Mouse (Mus musculus): ENCODE measurements around the gene Azin2.
A peak's percentile ranks its signal among the peaks of the same experiment; 100 is the strongest.

The Azin2 gene

GRCm38 (mm10) chr4:128978634-128979033 is 16.4 kb upstream of the Azin2 start:
- no peak for DNase-seq (ENCODE audit: low read depth, low spot score)

- no peak for DNase-seq (ENCODE audit: low read depth, low spot score)
These were observed 15.0 kb upstream of the Azin2 start for GRCm38 (mm10) chr4:128977217-128977616.

- DNase-seq (ENCODE audit: low read depth, low spot score) = no peak
These were observed 14.3 kb upstream of the Azin2 start for GRCm38 (mm10) chr4:128976577-128976976.

GRCm38 (mm10) chr4:128974677-128975076 is 12.4 kb upstream of the Azin2 start:
- peak; percentile 92 for DNase-seq (ENCODE audit: low read depth, low spot score)

GRCm38 (mm10) chr4:128971065-128971694 is 8.9 kb upstream of the Azin2 start:
- peak; percentile 84 for DNase-seq (ENCODE audit: low read depth, low spot score)

- no peak for DNase-seq (ENCODE audit: low read depth, low spot score)
These were observed 8.2 kb upstream of the Azin2 start for GRCm38 (mm10) chr4:128970417-128970807.

GRCm38 (mm10) chr4:128969607-128970416 is 7.6 kb upstream of the Azin2 start:
- DNase-seq (ENCODE audit: low read depth, low spot score) = no peak

GRCm38 (mm10) chr4:128969081-128969480 is 6.8 kb upstream of the Azin2 start:
- no peak for DNase-seq (ENCODE audit: low read depth, low spot score)

- no peak for DNase-seq (ENCODE audit: low read depth, low spot score)
These were observed 4.5 kb upstream of the Azin2 start for GRCm38 (mm10) chr4:128966751-128967150.

GRCm38 (mm10) chr4:128962926-128963290 is 666 bp upstream of the Azin2 start:
- no peak for DNase-seq (ENCODE audit: low read depth, low spot score)

- no peak for DNase-seq (ENCODE audit: low read depth, low spot score)
These were observed 777 bp downstream of the Azin2 start for GRCm38 (mm10) chr4:128961301-128962028.

- no peak for DNase-seq (ENCODE audit: low read depth, low spot score)
These were observed 2.6 kb downstream of the Azin2 start for GRCm38 (mm10) chr4:128959676-128960075.

- DNase-seq (ENCODE audit: low read depth, low spot score) = no peak
These were observed 3.4 kb downstream of the Azin2 start for GRCm38 (mm10) chr4:128958849-128959248.

GRCm38 (mm10) chr4:128958156-128958555 is 4.1 kb downstream of the Azin2 start:
- no peak for DNase-seq (ENCODE audit: low read depth, low spot score)

- peak; percentile 93 for DNase-seq (ENCODE audit: low read depth, low spot score)
These were observed 4.9 kb downstream of the Azin2 start for GRCm38 (mm10) chr4:128957155-128957911.

- no peak for DNase-seq (ENCODE audit: low read depth, low spot score)
These were observed 8.4 kb downstream of the Azin2 start for GRCm38 (mm10) chr4:128953851-128954250.

- DNase-seq (ENCODE audit: low read depth, low spot score) = no peak
These were observed 11.8 kb downstream of the Azin2 start for GRCm38 (mm10) chr4:128950461-128950860.

- DNase-seq (ENCODE audit: low read depth, low spot score) = peak; percentile 86
These were observed 12.7 kb downstream of the Azin2 start for GRCm38 (mm10) chr4:128949470-128950005.

- DNase-seq (ENCODE audit: low read depth, low spot score) = peak; percentile 82
These were observed 14.0 kb downstream of the Azin2 start for GRCm38 (mm10) chr4:128948137-128948674.

GRCm38 (mm10) chr4:128947326-128947933 is 14.8 kb downstream of the Azin2 start:
- DNase-seq (ENCODE audit: low read depth, low spot score) = peak; percentile 77

GRCm38 (mm10) chr4:128946736-128947135 is 15.5 kb downstream of the Azin2 start:
- DNase-seq (ENCODE audit: low read depth, low spot score) = no peak
